Mouse (Mus musculus) right cerebral cortex, postnatal 10 days (tissue): ENCODE results near the gene Plin5.
A peak's percentile ranks its signal among the peaks of the same experiment; 100 is the strongest.
"Not testable (repeated sequence)": the region's sequence is repeated elsewhere in the genome, so short reads cannot be mapped to it uniquely, and the experiment has no call there.

ENCODE experiments used
- DNase-seq, 2 experiments: peaks; one replicate each; pipeline ENCODE4 v3.0.0; 2021; ENCODE audit warnings: low spot score in 2 of 2

Plin5 gene

DNA sequence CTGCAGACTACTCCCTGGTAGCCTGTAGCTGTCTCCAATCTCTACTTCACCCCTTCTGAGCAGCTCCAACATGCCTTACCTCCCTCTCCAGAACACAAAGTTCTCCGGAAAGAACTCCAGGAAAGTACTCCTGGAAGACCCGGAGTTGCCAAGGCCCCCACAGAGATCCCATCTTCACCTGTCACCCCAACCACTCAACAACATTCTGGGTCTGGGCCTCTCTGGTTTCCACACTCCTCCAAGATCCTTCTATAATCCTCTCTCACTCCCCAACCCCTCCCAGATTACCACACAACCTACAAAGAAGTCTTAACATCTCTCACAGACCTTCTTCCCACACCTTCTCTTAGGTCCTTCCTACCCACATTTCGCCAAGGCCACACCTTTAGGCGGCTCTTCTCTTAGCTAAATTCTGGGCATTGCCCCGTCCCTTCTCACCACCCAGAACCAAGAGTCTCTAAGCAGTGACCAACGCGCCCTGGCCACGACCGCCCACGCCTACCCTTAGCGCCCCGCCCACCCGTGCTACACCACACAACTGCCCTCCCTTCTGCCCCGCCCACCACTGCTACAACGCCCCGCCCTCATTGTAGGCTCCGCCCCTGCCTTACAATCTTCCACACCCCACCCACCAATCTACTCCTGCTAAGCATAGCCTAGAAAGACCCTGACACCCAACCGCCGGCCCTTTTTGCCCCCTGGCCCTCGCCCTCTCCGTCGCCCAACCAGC, 43.1 kb downstream of the Plin5 start:
- peak; percentile 78 to 79 for DNase-seq

GRCm38 (mm10) chr17:56072243-56072642, 45.2 kb downstream of the Plin5 start:
- DNase-seq = no peak

DNA sequence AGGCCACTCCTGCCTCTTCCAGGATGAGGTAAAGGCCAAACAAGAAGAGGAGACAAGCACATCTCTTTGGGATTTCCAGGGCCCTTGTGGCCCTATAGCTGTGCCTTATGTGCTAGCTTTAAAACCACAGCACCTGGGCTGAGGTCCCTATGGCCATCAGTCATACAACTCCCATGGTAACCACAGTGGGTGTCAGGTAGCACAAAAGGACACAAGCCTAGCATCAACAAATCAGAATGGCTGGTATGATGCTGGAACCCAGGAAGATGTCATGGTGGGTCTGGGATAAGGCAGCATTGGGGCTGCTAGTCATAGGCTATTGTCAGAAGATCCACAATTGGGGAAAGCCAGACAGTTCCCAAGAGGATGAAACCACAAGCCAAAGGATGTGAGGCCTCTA, 46.3 kb downstream of the Plin5 start:
- no peak for DNase-seq

DNA sequence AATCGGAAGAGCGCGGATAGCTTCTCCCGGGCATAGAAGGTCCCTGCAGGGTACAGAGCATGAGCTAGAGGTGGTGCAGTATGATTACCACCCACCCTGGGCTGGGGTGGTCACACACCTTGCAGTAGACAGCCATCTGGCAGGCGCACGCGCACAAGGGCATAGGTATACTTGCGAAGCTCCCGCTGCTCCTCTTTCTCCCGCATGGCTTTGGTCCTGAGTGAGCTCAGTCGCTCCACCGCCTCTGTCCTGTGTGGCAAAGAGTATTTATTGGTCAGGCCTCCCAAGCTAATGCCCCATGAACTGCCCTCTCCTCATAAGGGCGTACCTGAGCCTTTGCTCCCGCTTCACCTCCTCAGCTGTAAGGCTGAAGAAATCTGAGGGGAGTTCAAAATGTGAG, 48.3 kb downstream of the Plin5 start:
- no peak for DNase-seq

- DNase-seq = no peak
These were observed 50.9 kb downstream of the Plin5 start for GRCm38 (mm10) chr17:56066451-56066850.

DNA sequence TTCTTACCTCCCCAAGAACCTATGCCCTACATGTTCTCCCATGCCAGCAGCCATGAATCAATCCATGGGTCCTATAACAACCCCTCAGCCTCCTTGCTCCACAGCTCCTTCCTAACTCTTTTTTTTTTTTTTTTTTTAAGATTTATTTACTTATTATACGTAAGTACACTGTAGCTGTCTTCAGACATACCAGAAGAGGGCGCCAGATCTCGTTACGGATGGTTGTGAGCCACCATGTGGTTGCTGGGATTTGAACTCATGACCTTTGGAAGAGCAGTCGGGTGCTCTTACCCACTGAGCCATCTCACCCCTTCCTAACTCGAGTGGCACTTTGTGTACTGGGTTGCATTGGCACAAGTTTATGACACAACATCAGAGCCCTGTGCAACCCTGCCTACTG, 51.7 kb downstream of the Plin5 start:
- not testable (repeated sequence) for DNase-seq

- no peak for DNase-seq
These were observed 55.3 kb downstream of the Plin5 start for GRCm38 (mm10) chr17:56062081-56062480.
